Mouse (Mus musculus): ENCODE results near the gene Phykpl.
"Not testable (repeated sequence)": the region's sequence is repeated elsewhere in the genome, so short reads cannot be mapped to it uniquely, and the experiment has no call there.

DNA sequence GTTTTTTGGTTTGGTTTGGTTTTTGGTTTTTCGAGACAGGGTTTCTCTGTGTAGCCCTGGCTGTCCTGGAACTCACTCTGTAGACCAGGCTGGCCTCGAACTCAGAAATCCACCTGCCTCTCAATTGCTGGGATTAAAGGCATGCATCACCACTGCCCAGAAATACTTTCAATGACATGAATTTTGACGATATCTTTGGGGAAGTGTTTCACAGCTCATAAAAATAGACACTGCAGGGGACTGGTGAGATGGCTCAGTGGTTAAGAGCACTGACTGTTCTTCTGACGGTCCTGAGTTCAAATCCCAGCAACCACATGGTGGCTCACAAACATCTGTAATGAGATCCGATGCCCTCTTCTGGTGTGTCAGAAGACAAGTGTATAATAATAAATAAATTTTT lies 25.4 kb downstream of the Phykpl start:
- TF ChIP-seq CTCF, EP300 (IDR thresholded peaks at IDR 0.05; ENCODE audit: low read depth): not testable (repeated sequence)
